Mouse (Mus musculus) liver, adult (tissue): ENCODE results near the gene Apon.

Source experiments
- GATA4 ChIP-seq: IDR thresholded peaks from 2 replicates; pipeline ENCODE4 v1.6.1; 2014; ENCODE audit warnings: mild to moderate bottlenecking, low read length; ENCODE audit not compliant: insufficient replicate concordance

The Apon gene

DNA sequence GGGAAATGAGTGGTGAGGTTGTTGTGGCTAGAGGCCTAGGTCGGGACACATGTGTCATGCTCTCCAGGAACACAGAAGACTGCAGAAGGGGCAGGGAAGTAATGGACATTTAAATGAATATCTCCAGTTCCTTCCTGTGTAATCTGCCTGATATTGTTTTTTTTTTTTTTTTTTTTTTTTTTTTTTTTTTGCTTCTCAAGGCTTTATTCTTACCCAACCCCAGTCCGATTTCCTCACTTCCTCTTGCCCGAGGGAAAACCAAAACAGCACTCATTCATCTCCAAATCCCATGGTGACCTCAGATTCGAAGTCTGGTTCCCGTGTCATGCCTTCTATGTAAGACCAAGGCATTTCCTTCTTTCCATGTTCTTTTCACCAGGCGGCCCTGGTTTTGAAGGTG, 44.3 kb downstream of the Apon start:
- TF ChIP-seq GATA4, result no peak

DNA sequence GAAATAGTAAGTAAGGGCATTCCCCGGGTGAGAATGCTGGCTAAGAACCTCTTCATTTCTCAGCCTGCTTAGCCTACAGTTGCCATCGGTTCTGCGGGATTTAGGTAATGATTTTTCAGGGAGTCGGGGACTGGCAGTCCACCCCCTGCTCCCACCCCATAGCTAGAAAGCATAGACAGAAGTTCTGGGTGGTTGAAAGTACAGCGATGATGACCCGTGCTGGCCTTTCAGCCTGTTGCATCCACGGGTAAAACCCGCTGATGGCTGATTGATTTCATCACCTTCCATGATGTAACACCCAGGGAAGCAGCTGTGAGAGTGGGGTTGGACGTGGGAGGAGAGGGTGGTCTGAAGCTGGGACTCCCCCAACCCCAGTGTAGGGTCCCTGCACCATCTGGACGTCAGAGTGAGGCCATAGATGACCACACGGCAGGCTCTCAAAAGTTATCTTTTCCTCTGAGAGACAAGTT, 44.8 kb downstream of the Apon start, which contains the start of gene Il23a:
Il23a (minus strand) TSS at position 51 of the 470 bp plus-strand sequence.
- TF ChIP-seq GATA4, result no peak

DNA sequence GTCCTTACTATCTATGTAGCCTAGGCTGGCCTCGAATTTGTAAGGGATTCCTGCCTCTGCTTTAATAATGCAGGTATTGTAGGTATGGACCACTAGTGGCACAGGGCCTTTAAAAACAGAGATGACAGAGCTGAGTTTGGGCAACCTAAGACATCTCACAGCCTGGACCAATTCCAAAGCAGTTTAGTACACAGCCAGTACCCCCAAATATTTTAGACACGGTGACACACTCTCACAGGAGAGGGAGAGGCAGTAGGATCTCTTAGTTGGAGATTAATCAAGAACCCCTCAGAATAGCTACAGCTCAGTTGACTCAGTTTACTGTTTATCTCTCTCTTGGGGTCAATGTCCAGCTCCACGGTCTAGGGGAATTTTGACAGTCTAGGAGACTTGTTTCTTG, 48.5 kb downstream of the Apon start:
- TF ChIP-seq GATA4, result no peak

DNA sequence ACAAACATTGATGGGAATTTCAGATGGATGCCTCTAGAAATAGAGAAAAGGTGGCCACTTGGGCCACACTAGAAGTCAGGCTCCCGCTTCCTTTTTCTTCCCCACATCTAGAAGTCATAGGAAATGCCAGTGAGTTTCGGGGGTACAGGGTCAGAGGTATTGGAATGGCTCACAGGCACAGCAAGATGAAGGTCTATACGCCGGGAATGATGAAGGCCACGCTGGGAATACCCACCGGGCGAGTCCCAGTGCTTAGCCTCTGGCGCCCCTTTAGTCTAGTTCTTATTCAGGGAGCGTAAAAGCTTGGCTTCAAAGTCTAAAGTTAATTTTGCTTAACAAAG, 48.9 kb downstream of the Apon start:
- TF ChIP-seq GATA4, result no peak

DNA sequence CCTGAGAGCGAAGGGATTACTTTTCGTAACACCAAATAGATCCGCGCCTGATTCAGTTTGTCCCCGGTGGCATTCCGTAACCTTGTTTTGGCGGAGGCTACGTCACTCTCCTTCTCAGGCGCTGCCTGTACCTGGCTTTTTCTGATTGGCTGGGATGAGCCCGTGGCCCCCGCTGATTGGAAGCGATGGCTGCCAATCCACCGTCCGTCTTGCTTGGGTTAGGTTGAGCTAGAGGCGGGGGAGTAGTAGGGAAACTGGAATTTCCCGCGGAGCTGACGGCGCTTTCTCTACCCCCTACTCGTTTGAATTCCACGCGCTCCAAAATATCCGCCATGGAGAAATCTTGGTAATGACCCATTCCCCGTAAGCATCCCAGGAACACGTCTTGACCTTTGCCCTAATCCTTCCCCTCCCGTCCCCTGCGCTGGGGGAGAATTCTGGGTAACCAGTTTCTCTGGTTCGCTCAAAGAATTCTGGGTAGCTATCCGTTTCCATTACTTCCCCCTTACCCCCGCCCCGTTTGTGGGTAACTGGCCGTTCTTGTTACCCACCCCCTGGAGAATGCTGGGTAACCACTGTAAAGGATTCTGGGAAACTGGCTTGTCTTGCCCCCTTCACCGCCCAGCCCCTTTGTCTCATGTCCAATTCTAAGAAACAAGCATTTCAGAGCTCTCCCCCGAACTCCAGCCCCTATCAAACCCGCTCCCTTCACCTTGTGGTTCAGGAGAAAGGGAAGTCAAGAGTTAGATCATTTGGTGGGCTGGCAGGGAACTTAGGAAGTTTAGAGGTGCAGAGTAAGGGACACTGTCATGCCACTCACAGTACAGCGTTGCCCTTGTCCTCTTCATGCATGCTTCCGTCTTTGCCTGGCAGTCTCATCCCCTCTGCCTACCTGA, 49.5 kb downstream of the Apon start, which contains the start of gene Pan2:
Pan2 (plus strand) TSS at position 210 of the 896 bp plus-strand sequence.
- no peak; the same call in 1 of the 2 replicates for TF ChIP-seq GATA4
